Mouse (Mus musculus) embryonic facial prominence, embryonic 12.5 days (tissue): ENCODE measurements around the gene Slc22a21. TPM values are rescaled to one million over a fixed set of nuclear protein-coding genes. Genes with fewer than 3 reads are reported as not detected.
"Not testable (repeated sequence)": the region's sequence is repeated elsewhere in the genome, so short reads cannot be mapped to it uniquely, and the experiment has no call there.

Experiments used
- ATAC-seq: fragments of 200-750 bp; cut with Nextera tagmentation; 2 replicates; pipeline ENCODE4 v1.8.0; 2017; ENCODE audit not compliant: insufficient number of reproducible peaks, insufficient read depth, low FRiP score, low TSS enrichment
- H3K27ac ChIP-seq: fragments of 300-500 bp; sonication (generic); 2 replicates; pipeline ENCODE4 v1.5.1; 2016; ENCODE audit warnings: mild to moderate bottlenecking
- H3K27me3 ChIP-seq: fragments of 300-500 bp; sonication (generic); 2 replicates; pipeline ENCODE4 v1.6.1; 2016; ENCODE audit warnings: mild to moderate bottlenecking, moderate library complexity
- H3K36me3 ChIP-seq: fragments of 300-500 bp; sonication (generic); 2 replicates; pipeline ENCODE4 v1.6.1; 2016; ENCODE audit warnings: mild to moderate bottlenecking
- H3K4me1 ChIP-seq: fragments of 300-500 bp; sonication (generic); 2 replicates; pipeline ENCODE4 v1.6.1; 2016
- H3K4me2 ChIP-seq: fragments of 300-500 bp; sonication (generic); replicated peaks from 2 replicates; pipeline ENCODE4 v1.6.1; 2016; ENCODE audit warnings: mild to moderate bottlenecking, moderate library complexity
- H3K4me3 ChIP-seq: fragments of 300-500 bp; sonication (generic); 2 replicates; pipeline ENCODE4 v1.5.1; 2016; ENCODE audit warnings: mild to moderate bottlenecking
- H3K9ac ChIP-seq: fragments of 300-500 bp; sonication (generic); 2 replicates; pipeline ENCODE4 v1.6.1; 2016; ENCODE audit warnings: mild to moderate bottlenecking, moderate library complexity
- H3K9me3 ChIP-seq: fragments of 300-500 bp; sonication (generic); 2 replicates; pipeline ENCODE4 v1.6.1; 2016; ENCODE audit warnings: mild to moderate bottlenecking, moderate library complexity
- WGBS: fragments of 180-500 bp; shearing (Covaris S2); methylation state at CpG from one replicate; pipeline ENCODE4 v1.1.7; 2016; 5-methylcytosine and 5-hydroxymethylcytosine counted together
- polyA plus RNA-seq: library from polyadenylated mRNA; unstranded; fragments of >200 nt; fragmentation: Nextera tagmentation; extraction: Ambion mirVana; gene quantifications from 2 replicates; pipeline ENCODE4 v1.2.1, GENCODE M21; 2016

The Slc22a21 gene
- polyA plus RNA-seq, 1 experiment from 2014 or later, result 4.9 TPM

DNA sequence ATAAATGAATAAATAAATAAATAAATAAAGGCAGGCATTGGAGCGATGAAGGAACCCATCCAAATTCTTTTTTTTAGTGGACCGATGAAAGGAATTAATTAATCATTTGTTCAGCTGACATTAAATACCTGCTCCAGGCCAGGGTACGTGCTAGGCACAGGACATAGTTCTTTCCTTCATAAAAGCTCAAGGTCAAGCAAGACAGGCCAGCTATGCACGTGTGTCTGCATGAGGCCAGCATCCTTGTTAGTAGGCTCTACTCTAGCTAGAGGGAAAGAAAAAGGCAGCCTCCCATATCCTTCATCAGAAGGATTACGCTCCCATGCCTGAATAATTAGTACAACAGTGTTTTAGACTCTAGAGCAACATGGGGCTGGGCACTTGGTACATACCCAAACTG, 32.8 kb upstream of the Slc22a21 start:
- no peak overlapping the region for H3K4me2 ChIP-seq
- H3K27me3 ChIP-seq, result 0 out of 2 replicates have a peak, but pooled peaks cover 5% of the 10 kb centered on the region
- H3K27ac ChIP-seq, result no peak overlapping the region
- no peaks in the 10 kb centered on the region for H3K36me3 ChIP-seq
- no peaks in the 10 kb centered on the region for H3K9me3 ChIP-seq
- no peak for ATAC-seq
- no peak overlapping the region for H3K9ac ChIP-seq
- H3K4me3 ChIP-seq, result no peak overlapping the region
- H3K4me1 ChIP-seq, result peaks cover 1% of the 10 kb centered on the region; the same call in 1 of the 2 replicates
- 89% methylated on average over 5 of the region's 5 CpGs for WGBS

DNA sequence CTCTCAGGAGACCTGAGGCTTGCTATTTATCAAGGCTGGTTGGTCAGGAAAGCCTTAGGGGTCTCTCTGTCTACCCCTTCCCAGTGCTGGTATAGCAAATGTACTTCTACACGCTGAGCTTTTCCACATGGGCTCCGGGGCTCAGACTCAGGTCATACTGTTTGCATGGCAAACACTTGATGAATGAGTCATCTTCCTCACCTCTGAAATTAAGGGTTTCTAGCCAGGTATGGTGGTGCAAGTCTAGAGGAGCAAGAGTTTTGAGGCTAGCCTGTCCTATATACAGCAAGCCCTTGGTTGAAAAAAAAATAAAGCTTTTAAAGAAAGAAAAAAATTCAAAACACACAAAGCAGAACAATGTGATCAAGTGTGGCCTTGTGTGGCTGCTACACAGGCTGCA, 31.1 kb upstream of the Slc22a21 start:
- Histone ChIP-seq H3K4me3 (no peak overlapping the region), H3K27me3 (no peaks in the 10 kb centered on the region), H3K4me2 (no peak overlapping the region), H3K4me1 (peaks cover 6% of the 10 kb centered on the region; the same call in 1 of the 2 replicates), H3K27ac (no peak overlapping the region), H3K9ac (no peak overlapping the region), H3K36me3 (no peaks in the 10 kb centered on the region), H3K9me3 (no peaks in the 10 kb centered on the region)
- WGBS, result 86% methylated on average over 2 of the region's 2 CpGs
- ATAC-seq, result no peak

DNA sequence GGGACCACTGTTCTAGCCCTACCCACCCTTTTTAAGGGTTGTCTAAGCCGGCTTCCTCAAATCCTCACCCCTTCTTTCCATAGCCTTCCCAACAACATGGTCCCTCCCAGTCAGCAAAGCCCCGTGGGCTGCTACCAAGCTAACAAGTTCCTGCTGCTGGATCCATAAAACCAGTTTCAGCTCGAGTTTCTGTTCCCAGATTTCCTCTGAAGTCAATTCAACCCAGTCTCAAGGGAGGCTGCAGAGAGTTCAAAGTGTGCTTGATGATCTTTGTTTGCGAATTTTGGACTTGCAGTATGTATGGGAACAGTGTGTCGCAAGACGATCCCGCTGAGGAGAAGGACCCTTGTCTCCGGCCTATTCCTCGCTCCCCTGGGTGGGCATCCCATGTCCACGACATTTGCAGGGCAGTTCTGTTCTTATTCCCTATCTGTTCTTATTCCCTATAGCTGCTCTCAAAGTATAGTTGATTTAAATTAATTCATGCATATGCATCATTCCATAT, 28.3 kb upstream of the Slc22a21 start:
- Histone ChIP-seq H3K4me1 (peaks cover 6% of the 10 kb centered on the region; the same call in 1 of the 2 replicates), H3K27ac (no peak overlapping the region), H3K27me3 (no peaks in the 10 kb centered on the region), H3K36me3 (no peaks in the 10 kb centered on the region), H3K9me3 (no peaks in the 10 kb centered on the region), H3K9ac (no peak overlapping the region), H3K4me3 (no peak overlapping the region), H3K4me2 (no peak overlapping the region)
- 55% methylated on average over 10 of the region's 10 CpGs for WGBS
- no peak for ATAC-seq

DNA sequence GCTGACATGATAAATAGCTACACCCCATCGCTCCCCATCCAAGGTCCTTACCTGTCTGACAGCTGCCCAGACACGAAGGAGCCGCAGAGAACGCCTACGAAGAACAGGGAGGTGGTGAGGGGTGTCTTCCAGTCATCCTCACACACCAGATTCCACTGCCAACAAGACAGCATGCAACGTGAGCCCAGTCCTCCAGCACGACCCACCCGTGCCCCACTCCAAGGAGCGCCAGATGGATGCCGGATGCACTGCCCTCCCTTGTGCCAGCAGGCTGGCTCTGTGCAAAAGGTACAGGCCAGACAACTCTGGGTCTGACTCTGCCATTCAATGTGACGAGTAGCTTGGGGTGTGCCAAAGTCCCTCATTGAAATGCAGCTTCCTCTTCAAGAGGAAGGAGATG, 27.6 kb upstream of the Slc22a21 start:
- H3K9ac ChIP-seq, result no peak overlapping the region

DNA sequence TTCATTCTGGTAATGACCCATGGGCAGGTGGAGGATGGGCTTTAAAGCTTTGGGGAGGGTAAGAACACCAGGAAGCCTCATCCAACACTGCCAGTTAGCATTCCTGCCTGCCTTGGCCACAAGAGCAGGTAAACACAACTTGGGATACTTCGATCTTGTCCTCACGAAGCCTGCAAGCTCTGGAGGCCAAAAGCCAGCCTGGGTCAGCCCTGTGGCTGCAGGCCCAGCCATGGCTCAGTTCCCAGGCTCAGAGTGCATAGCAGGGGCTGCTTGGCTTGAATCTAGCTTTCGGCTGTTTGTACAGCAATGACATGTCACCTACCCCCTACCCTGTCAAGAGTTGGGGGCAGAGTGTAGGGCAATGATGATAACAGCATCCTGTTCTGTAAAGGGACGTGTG, 26.8 kb upstream of the Slc22a21 start:
- Histone ChIP-seq H3K4me1 (peaks cover 15% of the 10 kb centered on the region; the same call in 1 of the 2 replicates), H3K27me3 (no peaks in the 10 kb centered on the region), H3K36me3 (no peaks in the 10 kb centered on the region), H3K4me2 (no peak overlapping the region), H3K9me3 (no peaks in the 10 kb centered on the region), H3K4me3 (no peak overlapping the region), H3K9ac (no peak overlapping the region), H3K27ac (no peak overlapping the region)
- WGBS, result 89% methylated on average over 4 of the region's 4 CpGs
- no peak for ATAC-seq

More for the DNA sequence above, 27.6 kb upstream of the Slc22a21 start:
- Histone ChIP-seq H3K4me2 (no peak overlapping the region), H3K9me3 (no peaks in the 10 kb centered on the region), H3K36me3 (no peaks in the 10 kb centered on the region), H3K27ac (no peak overlapping the region), H3K4me3 (no peak overlapping the region), H3K27me3 (no peaks in the 10 kb centered on the region), H3K4me1 (peaks cover 9% of the 10 kb centered on the region; the same call in 1 of the 2 replicates)
- ATAC-seq, result no peak
- 83% methylated on average over 11 of the region's 11 CpGs for WGBS

DNA sequence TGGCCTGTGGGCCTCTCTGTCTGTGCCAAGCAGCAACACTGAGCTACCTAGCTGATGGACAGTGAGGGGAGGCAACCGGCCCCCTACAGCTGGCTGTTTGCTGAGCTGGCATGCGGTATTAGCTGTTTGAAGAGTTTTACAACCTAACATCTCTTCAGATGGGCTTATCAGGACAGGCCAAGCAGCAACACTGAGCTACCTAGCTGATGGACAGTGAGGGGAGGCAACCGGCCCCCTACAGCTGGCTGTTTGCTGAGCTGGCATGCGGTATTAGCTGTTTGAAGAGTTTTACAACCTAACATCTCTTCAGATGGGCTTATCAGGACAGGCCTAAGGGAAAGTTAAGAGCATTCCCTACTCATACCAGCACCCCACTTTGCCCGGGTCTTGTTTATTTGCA, 26.2 kb upstream of the Slc22a21 start:
- not testable (repeated sequence) for H3K9ac ChIP-seq, H3K36me3 ChIP-seq, H3K9me3 ChIP-seq, ATAC-seq, H3K4me2 ChIP-seq, H3K27ac ChIP-seq, H3K27me3 ChIP-seq, H3K4me3 ChIP-seq
- WGBS, result 81% methylated on average over 5 of the region's 5 CpGs
- H3K4me1 ChIP-seq, result peaks cover 15% of the 10 kb centered on the region; the same call in 1 of the 2 replicates

DNA sequence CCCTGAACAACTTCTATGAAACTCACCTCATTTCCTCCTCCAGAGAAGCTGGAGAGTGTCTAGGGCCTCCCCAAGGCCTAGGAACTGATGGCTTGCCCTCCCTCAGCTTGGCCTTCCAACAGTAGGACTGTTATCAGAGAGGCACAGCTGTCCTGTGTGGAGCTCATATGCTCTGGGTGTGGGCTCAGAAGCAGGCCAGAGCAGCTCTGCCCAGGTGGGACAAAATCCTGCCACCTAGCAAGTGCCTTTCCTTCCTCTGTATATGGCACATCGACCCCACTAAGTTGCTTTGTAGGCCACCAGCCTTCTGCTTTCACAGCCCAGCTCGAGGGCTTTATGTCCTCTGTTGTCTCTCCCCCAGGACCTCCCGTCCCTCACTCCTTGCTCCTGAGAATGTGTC, 24.6 kb upstream of the Slc22a21 start:
- Histone ChIP-seq H3K9me3 (no peaks in the 10 kb centered on the region), H3K4me2 (no peak overlapping the region), H3K27ac (no peak overlapping the region), H3K9ac (no peak overlapping the region), H3K4me1 (peaks cover 15% of the 10 kb centered on the region; the same call in 1 of the 2 replicates), H3K36me3 (no peaks in the 10 kb centered on the region), H3K27me3 (no peaks in the 10 kb centered on the region), H3K4me3 (no peak overlapping the region)
- no peak for ATAC-seq
- 71% methylated on average over 3 of the region's 3 CpGs for WGBS

DNA sequence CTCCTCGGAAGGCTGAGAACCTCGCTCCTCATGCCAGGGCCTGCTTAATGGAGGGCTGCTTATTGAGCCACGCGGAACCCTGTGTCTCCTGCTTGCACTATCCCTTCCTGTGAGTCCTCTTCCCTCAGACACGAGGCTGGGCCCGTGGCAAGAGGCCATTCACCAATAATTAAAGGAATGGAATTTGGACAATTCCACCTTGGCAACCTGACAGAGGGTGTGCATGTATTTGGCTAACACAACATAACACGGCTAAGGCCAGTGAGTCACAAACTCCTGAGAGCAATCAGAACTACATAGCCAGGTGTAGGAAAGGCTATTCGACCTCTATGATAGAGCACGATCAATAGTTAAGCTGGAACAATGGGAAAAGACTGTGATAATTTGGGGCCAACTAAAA, 24.1 kb upstream of the Slc22a21 start:
- Histone ChIP-seq H3K4me2 (no peak overlapping the region), H3K27me3 (no peaks in the 10 kb centered on the region), H3K9me3 (no peaks in the 10 kb centered on the region), H3K27ac (no peak overlapping the region), H3K9ac (no peak overlapping the region), H3K4me1 (peaks cover 15% of the 10 kb centered on the region; the same call in 1 of the 2 replicates), H3K36me3 (no peaks in the 10 kb centered on the region), H3K4me3 (no peak overlapping the region)
- 84% methylated on average over 9 of the region's 9 CpGs for WGBS
- no peak for ATAC-seq

DNA sequence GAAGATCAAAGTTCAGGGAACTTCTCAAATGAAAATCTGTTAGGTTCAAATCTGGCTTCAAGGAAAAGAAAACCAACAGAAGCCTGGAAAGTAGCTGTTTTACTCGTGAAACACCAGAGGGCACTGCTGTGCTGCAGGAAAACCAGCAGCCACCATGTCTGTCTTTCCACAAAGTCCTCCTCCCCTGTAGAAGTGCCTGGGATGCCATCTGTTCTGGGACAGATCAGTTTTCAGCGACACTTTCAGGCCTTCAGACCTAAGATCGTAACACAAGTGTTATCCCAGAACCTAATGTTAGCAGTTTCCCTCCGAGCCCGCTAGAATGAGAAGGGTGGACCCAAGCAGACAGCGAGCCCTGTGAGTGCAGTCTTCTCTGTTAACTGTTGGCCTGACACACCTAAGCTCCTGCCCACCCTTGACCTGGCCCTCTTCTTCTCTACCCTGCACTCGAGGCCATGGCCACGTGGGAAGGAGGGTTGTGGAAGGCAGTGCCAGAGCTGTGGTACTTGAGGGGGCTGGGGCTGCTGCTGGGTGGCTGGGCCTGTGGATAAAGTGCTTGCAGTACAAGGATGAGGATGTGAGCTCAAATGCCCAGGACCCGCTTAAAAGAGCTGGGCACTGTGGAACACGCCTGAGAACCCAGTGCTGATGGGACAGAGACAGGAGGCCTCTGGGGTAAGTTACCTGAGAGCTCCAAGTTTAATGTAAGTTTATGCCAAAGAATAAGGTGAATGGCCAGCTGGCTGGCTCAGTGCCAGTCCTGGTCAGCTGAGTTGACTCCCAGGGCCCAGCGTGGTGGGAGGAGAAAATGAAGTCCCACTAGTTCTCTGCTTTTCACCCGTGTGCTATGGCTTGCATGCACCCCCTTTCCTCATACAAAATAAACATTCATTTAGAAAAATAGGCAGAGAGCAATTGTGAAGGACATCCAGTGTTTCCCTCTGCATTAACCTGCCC, 22.9 kb upstream of the Slc22a21 start:
- not testable (repeated sequence) for H3K9ac ChIP-seq, H3K4me2 ChIP-seq, H3K4me3 ChIP-seq, H3K9me3 ChIP-seq, H3K27ac ChIP-seq, H3K27me3 ChIP-seq, H3K36me3 ChIP-seq
- ATAC-seq, result peak; percentile 66; the same call in 1 of the 2 replicates
- 45% methylated on average over 12 of the region's 12 CpGs for WGBS
- peaks cover 14% of the 10 kb centered on the region; the same call in 1 of the 2 replicates for H3K4me1 ChIP-seq

DNA sequence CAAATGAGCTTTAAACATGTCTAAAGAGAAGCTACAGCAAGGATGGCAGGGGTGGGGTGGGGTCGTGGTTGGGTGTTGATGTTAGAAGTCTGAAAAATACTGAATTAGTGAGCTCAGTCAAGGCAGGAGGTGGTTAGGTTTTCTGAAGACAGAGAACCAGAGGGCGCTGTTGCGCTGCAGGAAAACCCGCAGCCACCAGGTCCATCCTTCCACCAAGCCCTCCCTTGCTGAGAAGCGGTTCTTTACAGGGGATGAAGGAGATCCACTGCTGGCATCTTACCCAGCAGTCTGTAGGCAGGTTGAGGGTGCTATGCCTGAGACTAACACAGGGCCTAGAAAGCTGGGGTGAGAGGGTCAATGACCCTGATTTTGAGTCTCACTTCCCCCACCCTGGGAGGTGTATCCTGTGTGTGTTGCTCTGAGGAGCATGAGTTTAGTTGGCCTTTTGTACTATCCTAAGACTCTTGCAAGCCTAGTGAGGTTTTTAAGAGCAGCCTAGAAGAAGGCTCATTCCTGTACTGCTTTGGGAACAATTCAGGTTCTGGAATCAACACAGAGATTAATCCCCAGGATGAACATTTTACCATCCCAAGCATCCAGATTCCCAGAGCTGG, 22.1 kb upstream of the Slc22a21 start:
- WGBS, result 4% methylated on average over 5 of the region's 5 CpGs
- no peak for ATAC-seq
- Histone ChIP-seq H3K36me3 (no peaks in the 10 kb centered on the region), H3K4me3 (no peak overlapping the region), H3K9me3 (no peaks in the 10 kb centered on the region), H3K4me2 (no peak overlapping the region), H3K4me1 (peaks cover 9% of the 10 kb centered on the region; the same call in 1 of the 2 replicates), H3K27me3 (no peaks in the 10 kb centered on the region), H3K27ac (no peak overlapping the region), H3K9ac (no peak overlapping the region)

DNA sequence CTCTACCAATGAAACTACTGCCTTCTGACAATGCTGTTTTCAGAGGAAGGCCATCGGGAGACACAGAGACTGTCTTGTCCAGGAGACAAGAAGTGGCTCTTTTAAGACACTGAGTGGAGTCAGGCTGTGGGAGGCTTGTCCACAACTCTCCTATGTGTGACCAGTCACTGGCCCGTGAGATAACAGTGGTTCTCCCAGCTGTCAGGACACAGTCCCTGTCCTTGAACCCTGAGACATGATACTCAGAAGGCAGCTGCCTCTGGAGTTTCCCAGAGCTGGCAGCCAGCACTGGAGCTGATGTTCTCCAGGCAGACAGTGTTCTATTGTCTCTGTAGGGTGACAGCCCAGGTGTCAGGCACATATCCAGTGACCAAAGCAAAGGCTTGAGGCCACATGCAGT, 17.5 kb upstream of the Slc22a21 start:
- Histone ChIP-seq H3K27ac (no peak overlapping the region), H3K9ac (no peak overlapping the region), H3K36me3 (no peaks in the 10 kb centered on the region), H3K4me2 (no peak overlapping the region), H3K9me3 (no peaks in the 10 kb centered on the region), H3K4me3 (no peak overlapping the region), H3K4me1 (peaks cover 5% of the 10 kb centered on the region; the same call in 1 of the 2 replicates), H3K27me3 (no peaks in the 10 kb centered on the region)
- 62% methylated on average over 2 of the region's 2 CpGs for WGBS
- no peak for ATAC-seq
